Mouse (Mus musculus) neural tube, embryonic 15.5 days (tissue): ENCODE results near the gene Gm20388. TPM values are rescaled to one million over a fixed set of nuclear protein-coding genes. Genes with fewer than 3 reads are reported as not detected.

Source experiments
- ATAC-seq: fragments of 200-750 bp; cut with Nextera tagmentation; 2 replicates; pipeline ENCODE4 v1.8.0; 2017; ENCODE audit warnings: mild to moderate bottlenecking, moderate TSS enrichment, moderate library complexity; ENCODE audit not compliant: low FRiP score
- H3K27ac ChIP-seq: fragments of 300-500 bp; sonication (generic); replicated peaks from 2 replicates; pipeline ENCODE4 v1.5.1; 2015; ENCODE audit warnings: mild to moderate bottlenecking, inconsistent platforms
- H3K27me3 ChIP-seq: fragments of 300-500 bp; sonication (generic); replicated peaks from 2 replicates; pipeline ENCODE4 v1.6.1; 2015; ENCODE audit warnings: inconsistent platforms
- H3K36me3 ChIP-seq: fragments of 300-500 bp; sonication (generic); 2 replicates; pipeline ENCODE4 v1.6.1; 2015; ENCODE audit warnings: inconsistent platforms
- H3K4me1 ChIP-seq: fragments of 300-500 bp; sonication (generic); 2 replicates; pipeline ENCODE4 v1.6.1; 2015; ENCODE audit warnings: inconsistent platforms
- H3K4me2 ChIP-seq: fragments of 300-500 bp; sonication (generic); 2 replicates; pipeline ENCODE4 v1.6.1; 2015; ENCODE audit warnings: inconsistent platforms, mild to moderate bottlenecking, moderate library complexity
- H3K4me3 ChIP-seq: fragments of 300-500 bp; sonication (generic); replicated peaks from 2 replicates; pipeline ENCODE4 v1.5.1; 2015; ENCODE audit warnings: mild to moderate bottlenecking, inconsistent platforms
- H3K9ac ChIP-seq: fragments of 300-500 bp; sonication (generic); replicated peaks from 2 replicates; pipeline ENCODE4 v1.6.1; 2015; ENCODE audit warnings: mild to moderate bottlenecking, inconsistent platforms
- H3K9me3 ChIP-seq: fragments of 300-500 bp; sonication (generic); replicated peaks from 2 replicates; pipeline ENCODE4 v1.6.1; 2016; ENCODE audit warnings: inconsistent platforms
- WGBS: fragments of 180-500 bp; shearing (Covaris S2); methylation state at CpG from one replicate; pipeline ENCODE4 v1.1.7; 2015; ENCODE audit warnings: mixed read lengths; 5-methylcytosine and 5-hydroxymethylcytosine counted together
- polyA plus RNA-seq: library from polyadenylated mRNA; unstranded; fragments of >200 nt; fragmentation: Nextera tagmentation; extraction: Ambion mirVana; gene quantifications from 2 replicates; pipeline ENCODE4 v1.2.1, GENCODE M21; 2015

The Gm20388 gene
- polyA plus RNA-seq, 1 experiment from 2014 or later = not detected

DNA sequence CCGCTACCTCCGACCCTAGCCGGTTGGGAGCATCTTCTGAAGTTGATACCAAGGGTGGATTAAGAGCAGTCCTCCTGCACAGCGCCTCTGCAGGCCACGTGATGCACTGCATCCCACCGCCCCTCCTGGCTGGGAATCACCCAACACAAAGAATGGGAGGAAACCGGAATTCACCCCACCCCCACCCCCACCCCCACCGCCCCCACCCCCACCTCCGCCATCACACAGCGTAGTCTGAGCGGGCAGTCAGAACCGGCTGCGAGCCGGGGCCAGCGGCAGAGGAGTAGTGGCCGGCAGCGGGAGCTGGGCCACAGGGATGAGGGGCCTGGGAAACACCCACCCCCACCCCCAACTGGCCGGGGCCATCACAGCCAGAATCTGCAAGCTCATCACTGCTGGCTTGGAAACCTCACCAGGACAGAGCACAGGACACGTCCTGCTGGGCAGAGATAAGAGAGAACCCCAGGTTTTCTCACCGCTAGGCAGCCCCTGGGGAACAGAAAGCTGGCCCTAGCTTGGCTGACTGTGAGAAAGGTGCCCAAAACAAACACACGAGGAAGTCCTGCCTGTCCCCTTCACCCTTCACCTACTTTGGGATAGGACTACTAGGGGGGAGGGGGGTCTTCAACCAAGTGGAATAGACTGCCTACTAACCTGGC lies 1472.1 kb downstream of the Gm20388 start:
- H3K27me3 ChIP-seq = peaks cover 11% of the 10 kb centered on the region; the same call in 1 of the 2 replicates
- peak overlapping the region; percentile 37; the same call in 1 of the 2 replicates for H3K27ac ChIP-seq
- peak overlapping the region; percentile 38 for H3K9ac ChIP-seq
- WGBS = 2% methylated on average over 21 of the region's 21 CpGs
- no peaks in the 10 kb centered on the region for H3K9me3 ChIP-seq
- H3K4me2 ChIP-seq = peak overlapping the region; percentile 66
- peak; percentile 79 for ATAC-seq
- peaks cover 12% of the 10 kb centered on the region for H3K4me1 ChIP-seq
- peak overlapping the region; percentile 39 for H3K4me3 ChIP-seq
- H3K36me3 ChIP-seq = no peaks in the 10 kb centered on the region

DNA sequence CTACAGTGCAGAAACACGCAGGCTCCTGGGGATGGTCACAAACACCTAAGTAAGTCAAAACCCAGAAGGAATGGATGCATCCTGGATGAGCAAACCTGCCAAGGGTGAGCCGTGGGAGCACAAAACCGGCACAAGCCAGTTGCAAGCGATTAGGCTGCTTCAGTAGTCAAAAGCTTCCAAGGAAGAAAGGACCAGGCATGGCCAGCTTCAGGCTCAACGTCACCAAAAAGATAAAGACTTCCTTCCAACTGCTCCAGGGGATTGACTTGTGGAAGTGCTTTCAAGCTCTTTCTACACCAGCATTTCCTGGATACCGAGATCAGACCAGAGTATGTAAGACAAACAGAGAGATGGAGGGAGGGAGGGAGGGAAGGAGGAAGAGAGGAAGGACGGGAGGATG lies 1474.9 kb downstream of the Gm20388 start:
- H3K36me3 ChIP-seq = no peaks in the 10 kb centered on the region
- H3K27me3 ChIP-seq = peaks cover 34% of the 10 kb centered on the region
- no peak overlapping the region for H3K4me3 ChIP-seq
- no peaks in the 10 kb centered on the region for H3K9me3 ChIP-seq
- H3K9ac ChIP-seq = no peak overlapping the region
- H3K4me1 ChIP-seq = peaks cover 12% of the 10 kb centered on the region
- H3K27ac ChIP-seq = no peak overlapping the region
- no peak for ATAC-seq
- H3K4me2 ChIP-seq = no peak overlapping the region
- 77% methylated on average over 7 of the region's 7 CpGs for WGBS

DNA sequence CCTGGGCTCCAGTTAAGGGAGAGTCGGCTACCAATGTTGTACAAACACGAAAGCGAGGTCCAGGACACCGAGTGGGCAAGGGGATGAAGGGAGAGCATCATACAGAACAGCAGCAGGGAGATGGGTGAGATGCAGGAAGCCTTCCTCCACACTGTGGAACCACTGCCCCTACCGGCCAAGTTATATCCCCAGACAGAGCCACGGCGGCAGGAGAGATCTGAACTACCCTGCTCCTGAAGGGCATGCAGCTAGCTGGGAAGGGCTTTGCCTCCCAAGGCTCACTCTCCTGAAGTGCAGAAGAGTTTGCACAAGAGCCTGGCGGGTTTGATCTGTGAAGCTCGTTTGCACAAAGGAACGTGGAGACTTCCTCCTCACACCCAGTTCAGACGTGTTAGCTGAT lies 1480.0 kb downstream of the Gm20388 start:
- no peak overlapping the region for H3K27ac ChIP-seq
- H3K4me2 ChIP-seq = no peak overlapping the region
- no peak for ATAC-seq
- H3K9ac ChIP-seq = no peak overlapping the region
- H3K4me1 ChIP-seq = peaks cover 15% of the 10 kb centered on the region
- no peak overlapping the region for H3K4me3 ChIP-seq
- 18% methylated on average over 11 of the region's 11 CpGs for WGBS
- no peaks in the 10 kb centered on the region for H3K36me3 ChIP-seq
- H3K27me3 ChIP-seq = peaks cover 76% of the 10 kb centered on the region
- no peaks in the 10 kb centered on the region for H3K9me3 ChIP-seq

DNA sequence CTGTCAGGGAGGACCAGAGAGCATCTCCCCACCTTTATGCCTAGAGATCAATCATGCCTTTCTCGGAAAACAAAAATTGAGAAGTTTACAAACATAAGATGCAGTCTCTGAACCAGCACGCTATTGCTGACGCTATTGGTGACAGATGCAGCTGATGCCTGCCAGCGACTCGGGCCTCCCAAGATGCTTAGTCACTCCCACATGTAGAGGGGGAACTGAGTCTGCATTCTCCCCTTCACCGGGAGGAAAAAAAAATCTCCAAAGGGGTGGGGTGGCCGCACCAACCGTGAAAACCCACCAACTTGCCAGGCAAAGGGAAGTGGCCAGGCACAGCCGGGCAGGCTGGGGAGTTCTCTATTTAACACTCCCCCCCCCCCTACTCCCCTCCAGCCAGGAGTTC lies 1480.6 kb downstream of the Gm20388 start:
- Histone ChIP-seq H3K9ac (no peak overlapping the region), H3K4me3 (no peak overlapping the region), H3K4me1 (peaks cover 17% of the 10 kb centered on the region), H3K4me2 (no peak overlapping the region), H3K9me3 (no peaks in the 10 kb centered on the region), H3K27me3 (peaks cover 79% of the 10 kb centered on the region), H3K36me3 (no peaks in the 10 kb centered on the region), H3K27ac (no peak overlapping the region)
- ATAC-seq = no peak
- 12% methylated on average over 9 of the region's 9 CpGs for WGBS

DNA sequence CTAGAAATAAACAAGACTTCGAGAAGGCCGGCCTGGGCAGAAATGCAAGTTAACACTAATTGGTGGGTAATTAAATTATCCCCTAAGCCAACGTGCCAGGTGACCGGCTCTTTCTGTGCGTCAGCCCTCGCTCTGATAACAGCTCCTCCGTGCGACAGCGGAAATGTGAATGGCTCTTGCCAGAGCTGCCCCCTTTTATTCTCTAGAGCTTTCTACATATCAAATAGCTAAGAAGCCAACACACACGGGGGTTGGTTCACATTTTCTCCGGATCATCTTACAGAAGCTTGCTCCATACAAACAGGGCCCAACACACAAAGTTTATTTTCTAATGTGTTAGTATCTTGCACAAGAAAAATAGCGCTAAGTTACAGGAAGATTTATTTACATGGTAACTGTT lies 1481.1 kb downstream of the Gm20388 start:
- Histone ChIP-seq H3K9me3 (no peaks in the 10 kb centered on the region), H3K27me3 (peaks cover 83% of the 10 kb centered on the region), H3K4me1 (peaks cover 20% of the 10 kb centered on the region), H3K9ac (no peak overlapping the region), H3K4me3 (no peak overlapping the region), H3K27ac (no peak overlapping the region), H3K4me2 (no peak overlapping the region), H3K36me3 (no peaks in the 10 kb centered on the region)
- ATAC-seq = no peak
- 5% methylated on average over 12 of the region's 12 CpGs for WGBS

DNA sequence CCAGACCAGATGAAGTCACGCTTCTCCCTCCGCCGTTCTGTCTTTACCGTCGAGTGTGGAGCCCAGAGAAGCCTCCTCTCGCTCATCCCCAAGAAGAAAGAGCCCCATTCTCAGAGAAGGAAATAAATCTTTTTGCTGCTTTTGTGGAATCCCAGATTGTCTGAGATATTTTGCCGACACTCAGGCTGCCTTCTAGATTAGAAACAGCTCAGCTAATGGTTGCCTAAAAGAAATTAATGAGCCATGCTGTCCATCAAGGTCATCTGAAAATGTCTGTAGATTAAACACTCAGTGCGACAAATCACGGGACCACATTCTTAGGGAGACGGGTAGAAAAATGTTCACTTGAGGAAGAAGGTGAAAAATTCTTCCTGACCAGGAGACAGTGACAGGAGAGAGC lies 1481.8 kb downstream of the Gm20388 start:
- WGBS = 13% methylated on average over 10 of the region's 10 CpGs
- no peak for ATAC-seq

DNA sequence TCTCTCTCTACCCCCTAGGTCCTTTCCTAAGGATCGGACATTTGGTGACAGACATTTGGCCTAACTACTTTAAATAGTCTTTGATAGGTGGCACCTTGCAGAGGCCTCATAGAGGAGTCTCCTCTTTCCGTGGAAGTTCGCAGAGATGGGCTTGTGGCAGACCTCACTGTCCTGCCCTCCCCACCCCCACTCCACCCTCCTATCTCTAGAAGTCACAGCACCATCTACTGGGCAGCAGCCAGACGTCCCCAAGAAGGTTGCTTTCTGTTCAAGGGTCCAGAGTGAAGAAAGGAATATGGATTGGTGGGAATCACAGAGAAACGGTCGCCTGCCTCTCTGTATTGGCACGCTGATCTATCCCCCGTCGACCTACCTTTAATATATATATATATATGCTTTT lies 1482.5 kb downstream of the Gm20388 start:
- H3K27ac ChIP-seq = no peak overlapping the region
- H3K9ac ChIP-seq = no peak overlapping the region
- H3K4me3 ChIP-seq = no peak overlapping the region
- H3K36me3 ChIP-seq = no peaks in the 10 kb centered on the region
- peaks cover 32% of the 10 kb centered on the region for H3K4me1 ChIP-seq
- 16% methylated on average over 9 of the region's 9 CpGs for WGBS
- H3K4me2 ChIP-seq = no peak overlapping the region
- H3K27me3 ChIP-seq = peaks cover 89% of the 10 kb centered on the region
- ATAC-seq = no peak
- H3K9me3 ChIP-seq = no peaks in the 10 kb centered on the region

More for the DNA sequence above, 1481.8 kb downstream of the Gm20388 start:
- H3K9ac ChIP-seq = no peak overlapping the region
- H3K4me1 ChIP-seq = peaks cover 26% of the 10 kb centered on the region
- no peak overlapping the region for H3K27ac ChIP-seq
- H3K27me3 ChIP-seq = peaks cover 89% of the 10 kb centered on the region
- H3K4me3 ChIP-seq = no peak overlapping the region
- no peaks in the 10 kb centered on the region for H3K36me3 ChIP-seq
- no peak overlapping the region for H3K4me2 ChIP-seq
- H3K9me3 ChIP-seq = no peaks in the 10 kb centered on the region

DNA sequence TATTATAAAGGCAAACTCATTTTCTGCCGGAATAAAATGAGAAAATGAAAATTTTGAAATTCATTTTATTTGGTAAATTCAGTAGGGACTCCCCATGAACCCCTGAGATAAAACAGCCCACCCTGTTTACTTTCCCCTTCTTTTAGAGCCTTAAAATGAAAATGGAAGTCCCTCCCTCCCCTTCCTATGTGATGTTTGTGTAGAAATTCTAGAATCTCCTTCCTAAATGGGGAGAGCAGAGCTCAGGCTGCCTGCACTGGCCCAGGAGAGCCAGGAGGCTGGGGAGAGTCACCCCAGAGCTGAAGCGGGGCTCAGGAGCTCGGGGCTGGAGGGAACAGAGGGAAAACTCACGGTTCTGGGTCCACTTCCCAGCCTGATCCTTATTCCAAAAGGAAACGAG lies 1484.0 kb downstream of the Gm20388 start:
- H3K27ac ChIP-seq = no peak overlapping the region
- peaks cover 88% of the 10 kb centered on the region for H3K27me3 ChIP-seq
- H3K36me3 ChIP-seq = no peaks in the 10 kb centered on the region
- WGBS = 73% methylated on average over 5 of the region's 5 CpGs
- no peak overlapping the region for H3K9ac ChIP-seq
- no peak for ATAC-seq
- H3K4me1 ChIP-seq = peaks cover 36% of the 10 kb centered on the region
- no peak overlapping the region for H3K4me2 ChIP-seq
- H3K4me3 ChIP-seq = no peak overlapping the region
- H3K9me3 ChIP-seq = no peaks in the 10 kb centered on the region

DNA sequence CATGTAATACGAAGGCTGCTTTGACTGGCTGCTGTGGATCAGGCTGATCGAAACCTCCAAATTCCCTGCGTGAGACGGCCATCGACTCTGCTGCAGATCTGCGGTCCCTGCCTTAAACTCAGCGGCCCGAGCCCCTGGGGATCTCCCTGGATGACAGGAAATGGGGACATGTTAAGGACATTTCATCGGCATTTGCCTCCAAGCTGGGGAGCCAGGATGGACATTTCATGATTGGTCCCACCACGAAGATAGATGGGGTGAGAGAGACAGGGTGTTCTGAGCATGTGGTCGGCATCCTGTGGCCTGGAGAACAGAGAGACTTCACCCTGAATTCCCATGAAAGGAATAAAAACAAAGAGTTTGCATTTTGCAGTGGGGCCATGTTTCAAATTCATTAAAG lies 1484.7 kb downstream of the Gm20388 start:
- Histone ChIP-seq H3K27ac (no peak overlapping the region), H3K9me3 (no peaks in the 10 kb centered on the region), H3K36me3 (no peaks in the 10 kb centered on the region), H3K9ac (no peak overlapping the region), H3K4me1 (peaks cover 36% of the 10 kb centered on the region), H3K4me3 (no peak overlapping the region), H3K4me2 (no peak overlapping the region), H3K27me3 (peaks cover 86% of the 10 kb centered on the region)
- WGBS = 60% methylated on average over 11 of the region's 11 CpGs
- no peak for ATAC-seq

DNA sequence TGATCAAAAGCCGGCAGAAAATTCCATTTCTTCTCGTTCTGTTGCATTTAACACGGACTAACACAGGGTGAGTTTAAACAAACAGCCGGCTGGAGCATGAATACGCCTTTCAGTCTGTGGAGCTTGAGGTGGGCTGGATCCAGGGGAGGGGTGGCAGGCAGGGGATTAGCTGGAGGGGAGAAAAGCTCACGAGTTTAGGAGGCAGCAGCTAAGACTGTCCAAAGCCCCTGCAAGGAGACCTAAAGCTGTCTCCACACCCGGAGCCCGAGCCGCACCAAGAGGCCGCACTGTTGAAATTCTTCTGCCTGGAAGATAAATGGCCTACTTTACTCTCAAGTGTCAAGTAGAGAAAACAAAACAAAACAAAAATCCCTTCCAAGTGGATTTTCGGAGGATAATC lies 1485.5 kb downstream of the Gm20388 start:
- Histone ChIP-seq H3K27ac (no peak overlapping the region), H3K9ac (no peak overlapping the region), H3K4me1 (peaks cover 32% of the 10 kb centered on the region), H3K36me3 (no peaks in the 10 kb centered on the region), H3K4me3 (no peak overlapping the region), H3K27me3 (peaks cover 78% of the 10 kb centered on the region), H3K4me2 (no peak overlapping the region), H3K9me3 (no peaks in the 10 kb centered on the region)
- ATAC-seq = no peak
- 33% methylated on average over 11 of the region's 11 CpGs for WGBS

DNA sequence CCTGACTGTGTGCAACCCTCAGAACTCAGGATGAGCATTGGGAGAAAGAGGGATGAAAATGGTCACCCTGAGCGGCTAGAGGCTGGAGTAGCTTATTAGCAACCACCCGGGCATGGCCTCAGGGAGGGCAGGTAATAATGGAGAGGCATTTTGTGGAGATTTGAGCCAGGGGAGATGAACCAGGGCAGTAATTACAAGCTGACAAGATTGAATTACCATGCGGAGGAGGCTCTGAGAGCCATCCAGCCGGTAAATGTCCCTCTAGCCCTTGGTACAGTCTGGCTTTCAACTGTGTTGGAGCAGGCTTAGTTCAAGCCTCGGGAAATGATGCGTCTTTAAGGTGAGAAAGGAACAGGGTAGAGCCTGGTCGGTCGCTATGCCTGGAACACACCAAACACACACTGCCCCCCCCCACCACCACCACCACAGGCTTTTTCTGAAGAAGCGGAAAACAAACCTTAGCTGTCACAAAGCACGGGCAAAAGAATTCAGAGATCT lies 1486.6 kb downstream of the Gm20388 start:
- WGBS = 19% methylated on average over 10 of the region's 10 CpGs

DNA sequence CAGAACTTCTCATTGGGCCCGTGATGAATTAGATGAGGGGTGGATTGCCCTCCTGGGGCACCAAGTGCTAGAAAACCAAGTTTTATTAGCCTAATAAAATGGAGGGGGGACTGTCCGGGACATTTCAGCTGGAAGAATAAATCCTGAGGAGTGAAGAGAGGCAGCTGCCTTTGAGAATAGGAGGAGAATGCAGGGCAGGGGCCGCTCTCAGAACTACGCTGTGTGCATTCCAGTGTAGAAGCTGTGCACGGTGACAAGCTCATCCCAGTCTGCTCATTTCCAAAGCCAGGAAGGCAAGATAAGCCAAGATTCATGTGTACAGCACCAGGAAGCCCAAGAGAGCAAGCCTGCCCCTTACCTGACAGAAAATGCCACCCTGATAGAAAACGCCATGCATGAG lies 1487.4 kb downstream of the Gm20388 start:
- no peaks in the 10 kb centered on the region for H3K36me3 ChIP-seq
- no peak overlapping the region for H3K4me2 ChIP-seq
- no peaks in the 10 kb centered on the region for H3K9me3 ChIP-seq
- no peak overlapping the region for H3K27ac ChIP-seq
- ATAC-seq = no peak
- no peak overlapping the region for H3K9ac ChIP-seq
- H3K4me3 ChIP-seq = no peak overlapping the region
- H3K27me3 ChIP-seq = peaks cover 60% of the 10 kb centered on the region
- peaks cover 21% of the 10 kb centered on the region for H3K4me1 ChIP-seq
- 21% methylated on average over 6 of the region's 6 CpGs for WGBS

More for the DNA sequence above, 1486.6 kb downstream of the Gm20388 start:
- H3K9ac ChIP-seq = no peak overlapping the region
- H3K27ac ChIP-seq = no peak overlapping the region
- no peak overlapping the region for H3K4me2 ChIP-seq
- H3K4me1 ChIP-seq = peaks cover 24% of the 10 kb centered on the region
- no peak overlapping the region for H3K4me3 ChIP-seq
- no peaks in the 10 kb centered on the region for H3K36me3 ChIP-seq
- no peak for ATAC-seq
- peaks cover 69% of the 10 kb centered on the region for H3K27me3 ChIP-seq
- no peaks in the 10 kb centered on the region for H3K9me3 ChIP-seq
